Mouse (Mus musculus): ENCODE measurements around the gene Tuba4a. TPM values are rescaled to one million over a fixed set of nuclear protein-coding genes. Genes with fewer than 3 reads are reported as not detected.

Gene Tuba4a
- total RNA-seq, 2 experiments from 2014 or later = 546 to 642 TPM

GRCm38 (mm10) chr1:75179334-75180104, 40.1 kb downstream of the Tuba4a start:
- intact Hi-C loops (cut with DNase I) = loop anchor here (5.0 kb wide), 1 partner anchor 73 kb away; no protein-coding TSS in a partner anchor
- DNase-seq = peak; percentile 47 to 49

- intact Hi-C loops (cut with DNase I) = no loop called here
- peak; percentile 96 to 98 for DNase-seq
These were observed 50.9 kb downstream of the Tuba4a start, which contains the start of gene Zfand2b for GRCm38 (mm10) chr1:75168472-75169464. Zfand2b (plus strand) TSS chr1:75168646.

- intact Hi-C loops (cut with DNase I) = no loop called here
- DNase-seq = no peak
These were observed 51.6 kb downstream of the Tuba4a start for GRCm38 (mm10) chr1:75168093-75168471.

Small RNAs within 50 kb of the gene (microRNA-seq; reads per million reads assigned to microRNA genes)
- 0 reads per million in 2 experiments for gene Gm27943

Other genes starting within 250 kb of the Tuba4a start
- gene Nhej1, start 94.7 kb downstream of the Tuba4a start, total RNA-seq (2021) = 1 to 10 TPM; 2.6 to 4.0 TPM
- gene Slc23a3, start 86.0 kb downstream of the Tuba4a start, total RNA-seq (2021) = 1 to 10 TPM in 1 of 2 experiments, under 1 TPM in 1; 0.78 to 1.0 TPM
- 10 to 100 TPM; 28.7 to 29.2 TPM for gene Cnppd1, start 77.2 kb downstream of the Tuba4a start, total RNA-seq (2021)
- 10 to 100 TPM; 23.9 to 27.4 TPM for gene Retreg2, start 77.1 kb downstream of the Tuba4a start, total RNA-seq (2021)
- gene Zfand2b, start 51.2 kb downstream of the Tuba4a start, total RNA-seq (2021) = 10 to 100 TPM; 16.0 to 16.7 TPM
- 10 to 100 TPM; 25.7 to 26.4 TPM for gene Abcb6, start 39.5 kb downstream of the Tuba4a start, total RNA-seq (2021)
- 10 to 100 TPM; 13.5 to 13.6 TPM for gene Ankzf1, start 27.7 kb downstream of the Tuba4a start, total RNA-seq (2021)
- gene Atg9a, start 27.7 kb downstream of the Tuba4a start, total RNA-seq (2021) = 10 to 100 TPM; 61.1 to 68.8 TPM
- 1 to 10 TPM; 5.2 to 6.7 TPM for gene Glb1l, start 9.1 kb downstream of the Tuba4a start, total RNA-seq (2021)
- gene Stk16, start 9.0 kb downstream of the Tuba4a start, total RNA-seq (2021) = 10 to 100 TPM; 55.9 to 58.1 TPM
- not detected for gene A630095N17Rik, start 12.2 kb upstream of the Tuba4a start, total RNA-seq (2021)
- 10 to 100 TPM; 66.4 to 74.6 TPM for gene Dnajb2, start 16.5 kb upstream of the Tuba4a start, total RNA-seq (2021)
- gene Ptprn, start 44.6 kb upstream of the Tuba4a start, total RNA-seq (2021) = under 1 TPM; 0.44 to 0.60 TPM
- gene Resp18, start 58.5 kb upstream of the Tuba4a start, total RNA-seq (2021) = not detected
- gene Dnpep, start 98.1 kb upstream of the Tuba4a start, total RNA-seq (2021) = 10 to 100 TPM; 85.6 to 88.5 TPM
- 1,000 to 10,000 TPM; 1,039 to 1,057 TPM for gene Des, start 140.5 kb upstream of the Tuba4a start, total RNA-seq (2021)
- gene Speg, start 155.4 kb upstream of the Tuba4a start, total RNA-seq (2021) = 100 to 1,000 TPM; 125 to 126 TPM
- 10 to 100 TPM; 32.3 to 32.5 TPM for gene Gmppa, start 216.1 kb upstream of the Tuba4a start, total RNA-seq (2021)
- gene Asic4, start 230.6 kb upstream of the Tuba4a start, total RNA-seq (2021) = not detected

All from heart, postnatal 14 days (tissue).